Mouse (Mus musculus): ENCODE data around the gene Igsf10.

Gene Igsf10

DNA sequence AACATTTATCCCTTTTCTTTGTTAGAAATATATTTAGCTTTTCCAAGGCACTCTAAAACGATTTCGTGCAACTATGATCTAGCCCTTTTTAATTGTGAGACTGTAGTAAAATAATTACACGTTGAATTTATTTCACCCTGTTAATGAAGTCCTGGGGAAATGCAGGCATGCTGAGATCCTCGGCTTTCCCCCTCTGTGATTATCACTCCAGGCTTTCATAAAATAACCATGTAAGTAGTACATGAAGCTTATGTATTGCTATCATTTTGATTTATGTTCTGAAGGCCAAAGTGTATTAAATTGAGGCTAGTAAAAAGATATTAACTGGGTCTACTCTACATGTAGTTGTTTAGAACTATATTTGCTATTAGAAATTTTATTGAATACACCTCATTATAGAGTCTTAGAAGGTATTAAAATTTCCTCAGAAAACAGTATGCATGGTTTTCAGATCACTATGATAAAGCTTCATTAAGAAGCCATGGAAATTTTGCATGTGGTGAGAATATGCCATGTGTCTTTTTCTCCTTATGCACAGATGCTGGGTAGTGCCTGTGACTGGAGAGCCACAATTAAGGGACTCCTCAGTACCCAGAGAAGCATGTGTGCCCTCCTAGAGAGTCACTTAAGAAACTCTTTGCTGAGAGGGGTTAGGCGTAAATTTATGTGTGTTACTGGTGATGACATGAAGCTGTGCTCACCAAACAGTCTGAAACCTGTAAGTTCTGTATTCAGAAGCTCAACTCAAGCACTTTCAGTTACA is 50.6 kb downstream of the Igsf10 start:
- no peak for DNase-seq (ENCODE audit: low read depth, low spot score)

DNA sequence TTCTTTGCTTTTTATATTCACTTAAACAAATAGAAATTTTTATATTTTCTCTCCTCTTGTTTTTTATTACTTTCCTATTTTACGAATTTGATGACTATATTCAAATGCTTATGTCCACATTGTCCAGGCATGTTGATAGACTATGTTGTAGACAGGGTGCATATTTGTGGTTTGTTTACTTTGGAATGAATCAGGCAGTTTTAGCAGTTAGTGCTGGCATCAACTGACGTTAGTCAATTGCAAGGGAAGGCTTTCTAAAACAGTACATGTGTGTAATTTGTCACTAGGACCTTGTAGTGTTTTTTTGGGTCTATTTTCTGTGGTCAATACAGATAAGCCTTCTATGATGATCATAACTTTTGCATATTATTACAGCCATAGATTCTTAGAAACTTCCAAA is 53.6 kb downstream of the Igsf10 start:
- DNase-seq (ENCODE audit: low read depth, low spot score) = no peak

DNA sequence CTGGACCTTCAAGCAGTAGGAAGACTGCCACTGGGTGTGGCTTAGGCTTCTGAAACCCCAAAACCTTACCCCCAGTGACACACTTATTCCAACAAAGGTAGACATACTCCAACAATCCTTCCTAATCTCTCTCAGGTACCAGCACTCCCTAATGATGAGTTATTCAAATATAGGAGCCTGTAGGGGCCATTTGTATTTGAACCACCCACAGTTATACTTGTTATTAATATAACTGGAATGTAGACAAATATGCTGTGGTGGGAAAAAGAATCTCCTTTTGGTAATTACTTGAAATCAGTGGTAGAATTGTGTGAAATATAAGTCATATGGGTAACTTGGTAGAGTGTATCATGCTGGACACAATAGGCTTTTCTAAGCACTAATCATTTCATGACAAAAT is 65.6 kb downstream of the Igsf10 start:
- DNase-seq (ENCODE audit: low read depth, low spot score) = no peak

DNA sequence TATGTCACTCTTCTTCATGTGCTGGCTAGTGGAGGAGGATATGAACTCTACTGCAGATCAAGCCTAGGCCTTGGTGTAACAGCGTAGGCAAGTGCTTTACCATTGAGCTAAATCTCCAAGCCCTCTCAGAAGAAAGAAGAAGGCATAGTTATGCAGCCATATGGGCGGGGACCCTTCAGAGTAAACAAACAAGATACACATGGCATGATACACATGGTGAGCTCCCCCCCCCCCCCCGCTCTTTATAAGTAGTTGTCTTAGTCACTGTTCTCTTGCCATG is 66.0 kb downstream of the Igsf10 start:
- no peak for DNase-seq (ENCODE audit: low read depth, low spot score)

DNA sequence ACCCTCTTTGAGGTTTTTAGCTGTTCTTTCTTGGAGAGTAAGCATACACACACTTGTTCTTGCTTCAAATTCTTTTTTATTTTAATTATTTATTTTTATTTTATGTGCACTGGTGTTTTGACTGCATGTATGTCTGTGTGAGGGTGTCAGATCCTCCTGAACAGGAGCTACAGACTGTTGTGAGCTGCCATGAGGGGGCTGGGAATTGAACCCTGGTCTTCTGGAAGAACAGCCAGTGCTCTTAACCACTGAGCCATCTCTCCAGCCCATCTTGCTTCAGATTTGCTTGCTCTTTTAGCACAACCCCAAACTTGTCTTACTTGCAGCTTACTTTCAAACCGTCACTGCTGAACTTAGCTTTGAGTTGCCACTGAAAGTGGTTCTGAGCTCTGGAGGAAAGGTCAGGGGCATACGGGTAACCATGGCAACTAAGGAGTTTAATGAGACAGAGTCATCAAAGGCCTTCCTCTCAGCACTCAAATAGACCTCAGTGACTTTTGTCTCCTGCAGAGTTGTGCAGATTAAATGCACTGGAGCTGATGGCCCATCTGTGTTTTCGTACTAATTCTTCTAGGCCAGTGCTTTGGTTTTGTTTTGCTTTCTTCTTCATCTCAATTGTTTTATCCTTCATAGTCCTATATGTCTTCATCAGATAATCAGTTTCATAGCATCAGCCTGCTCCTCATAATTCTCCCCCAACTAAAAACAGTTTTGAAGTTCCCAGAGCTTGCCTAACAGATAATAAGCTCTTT is 66.5 kb downstream of the Igsf10 start:
- peak; percentile 57 for DNase-seq (ENCODE audit: low read depth, low spot score)

DNA sequence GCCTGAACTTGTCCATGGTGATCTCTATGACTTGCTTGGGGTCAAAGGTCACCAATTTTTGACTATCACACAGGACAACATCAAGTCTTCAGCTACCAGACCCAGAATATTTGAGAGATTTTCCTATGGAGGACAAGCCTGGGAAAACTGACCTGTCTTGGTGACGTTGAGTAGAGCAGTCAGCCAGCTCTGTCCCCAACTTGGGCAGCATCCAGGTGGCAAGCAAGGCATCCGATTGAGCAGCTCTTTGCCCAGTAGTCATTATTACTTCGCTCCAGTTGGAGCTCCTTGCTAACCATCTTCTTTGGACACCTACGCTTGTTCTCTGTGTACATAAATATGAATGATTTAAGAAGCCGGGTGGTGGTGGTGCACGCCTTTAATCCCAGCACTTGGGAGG is 73.4 kb downstream of the Igsf10 start:
- DNase-seq (ENCODE audit: low read depth, low spot score) = no peak

Data from forelimb bud, embryonic 11.5 days (tissue).